Mouse (Mus musculus) common myeloid progenitor, adult 5-6 weeks (primary cell): Measurements from ENCODE around the gene Gm6525. TPM values are rescaled to one million over a fixed set of nuclear protein-coding genes. Genes with fewer than 3 reads are reported as not detected.

Source experiments
- ATAC-seq: replicated peaks from 2 replicates; pipeline ENCODE4 v1.8.0; 2016; ENCODE audit warnings: low read depth, mild to moderate bottlenecking, moderate TSS enrichment, inconsistent platforms; ENCODE audit not compliant: poor library complexity, severe bottlenecking
- total RNA-seq: library from RNA; stranded (forward); fragments of 200-1000, 187-1606 nt; gene quantifications from 2 replicates; pipeline ENCODE4 v1.2.3, GENCODE M21; 2017

The Gm6525 gene
- total RNA-seq, 1 experiment from 2014 or later = not detected

- ATAC-seq = no peak
Observed at GRCm38 (mm10) chr3:84208475-84208874, 34.6 kb downstream of the Gm6525 start.

- peak; percentile 52 for ATAC-seq
Observed at GRCm38 (mm10) chr3:84208917-84209513, 35.1 kb downstream of the Gm6525 start.

DNA sequence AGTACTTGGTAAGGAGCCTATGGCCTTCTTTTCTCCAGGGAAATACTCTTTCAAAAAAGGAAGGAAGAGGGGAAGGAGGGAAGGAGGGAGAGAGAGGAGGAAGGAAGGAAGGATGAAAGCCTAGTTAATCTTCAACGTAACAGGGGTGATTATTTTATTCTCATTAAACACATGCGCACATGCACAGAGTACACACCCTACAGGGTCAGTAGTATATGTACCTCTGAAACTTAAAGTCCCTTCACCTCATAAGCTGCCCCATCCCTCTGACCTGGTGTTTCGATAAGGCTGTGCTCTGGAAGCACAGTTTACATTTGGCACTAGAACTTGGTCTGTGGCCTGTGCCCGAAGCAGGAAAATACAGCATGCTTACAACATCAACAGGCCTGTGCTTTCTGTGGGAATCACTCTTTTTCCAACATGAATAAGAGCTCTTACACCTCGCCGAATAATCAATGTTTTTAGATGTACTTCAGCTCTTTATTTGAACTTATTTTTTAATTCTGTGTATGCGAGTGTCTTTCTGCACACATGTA, 37.5 kb downstream of the Gm6525 start:
- no peak for ATAC-seq

DNA sequence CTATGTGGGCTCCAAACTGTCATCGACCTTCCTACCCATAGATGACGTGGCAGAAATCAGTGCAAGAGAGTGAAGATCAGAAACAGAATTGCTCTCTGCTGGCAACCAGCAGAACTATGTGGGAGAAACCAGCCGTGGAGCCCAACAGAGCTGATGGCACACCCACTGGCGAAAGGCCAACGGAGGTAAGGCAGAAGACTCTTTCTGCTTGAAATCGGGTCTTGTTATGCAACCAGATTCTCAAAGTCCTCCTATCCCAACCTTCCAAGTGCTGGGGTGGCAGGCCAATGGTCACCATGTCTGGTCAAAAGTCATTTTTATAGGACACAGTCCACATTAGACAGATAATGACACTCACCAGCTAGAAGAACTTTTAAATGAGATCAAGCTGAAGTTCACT, 40.6 kb downstream of the Gm6525 start:
- ATAC-seq = no peak

GRCm38 (mm10) chr3:84215253-84215652, 41.3 kb downstream of the Gm6525 start:
- no peak for ATAC-seq

DNA sequence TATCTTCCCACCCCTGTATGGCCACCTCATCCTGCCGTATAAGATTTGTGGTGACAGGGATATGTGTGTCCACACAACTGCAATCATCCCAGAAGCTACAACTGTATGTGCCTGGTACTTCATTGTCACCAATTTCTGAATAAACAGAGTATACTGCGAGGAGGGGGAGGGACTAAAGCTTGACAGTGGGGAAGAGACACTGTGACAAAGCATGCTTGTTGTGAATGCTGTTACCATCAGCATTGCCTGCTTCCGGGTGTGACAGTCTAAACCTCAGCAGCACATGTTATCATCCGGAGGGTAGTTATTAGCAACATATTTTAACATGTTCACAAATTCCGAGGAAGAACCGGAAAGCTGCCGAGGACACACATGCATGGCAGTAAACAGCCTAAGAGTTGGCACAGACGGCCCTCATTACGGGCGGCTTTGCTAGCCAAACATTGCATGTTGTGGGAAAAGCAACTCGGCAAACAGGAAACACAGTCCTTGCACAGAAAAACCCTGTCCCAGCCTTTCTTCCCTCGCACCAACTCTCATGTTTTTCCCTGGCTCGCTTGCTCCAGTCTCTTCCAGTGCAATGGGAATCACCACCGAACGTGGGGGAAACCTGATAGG, 41.9 kb downstream of the Gm6525 start:
- no peak for ATAC-seq

DNA sequence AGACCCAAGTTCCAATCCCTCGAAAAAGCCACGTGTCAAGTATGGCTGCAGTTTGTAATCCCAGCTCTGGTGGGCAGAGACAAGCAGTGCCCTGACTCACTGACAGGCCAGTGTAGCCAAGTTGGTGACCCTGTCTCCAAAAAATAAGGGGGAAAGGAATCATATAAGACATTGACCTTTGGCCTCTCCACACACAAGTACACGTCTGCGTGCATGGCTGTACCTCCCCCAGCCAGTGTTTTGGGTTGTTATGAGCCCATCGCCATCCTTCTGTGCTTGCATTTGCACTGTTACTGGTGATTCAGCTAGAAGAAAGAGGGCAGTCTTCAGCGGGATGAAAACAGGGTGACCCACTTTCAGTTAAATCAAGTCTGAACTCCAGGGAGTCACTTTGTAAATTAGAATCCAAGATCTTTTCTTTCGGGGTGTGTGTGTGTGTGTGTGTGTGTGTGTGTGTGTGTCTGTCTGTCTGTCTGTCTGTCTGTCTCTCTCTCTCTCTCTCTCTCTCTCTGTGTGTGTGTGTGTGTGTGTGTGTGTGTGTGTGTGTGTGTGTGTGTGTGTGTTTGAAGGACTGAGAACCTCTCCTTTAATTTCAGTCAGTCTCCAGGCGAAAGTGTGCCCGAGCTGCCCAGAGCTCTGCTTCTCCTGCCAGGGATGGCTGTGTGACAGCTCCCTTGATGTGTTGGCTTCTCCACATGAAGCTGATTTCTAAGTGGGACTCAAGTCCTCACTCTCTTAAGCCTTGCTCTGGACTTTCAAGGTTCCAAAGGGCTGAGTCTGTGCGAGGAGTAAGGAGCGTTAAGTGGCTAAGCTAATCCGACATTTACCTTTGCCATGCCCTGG, 43.4 kb downstream of the Gm6525 start:
- ATAC-seq = no peak

- no peak for ATAC-seq
Observed at GRCm38 (mm10) chr3:84217961-84218351, 44.1 kb downstream of the Gm6525 start.

GRCm38 (mm10) chr3:84218498-84218897, 44.6 kb downstream of the Gm6525 start:
- ATAC-seq = no peak

- ATAC-seq = peak; percentile 61
Observed at GRCm38 (mm10) chr3:84219166-84219710, 45.3 kb downstream of the Gm6525 start.

GRCm38 (mm10) chr3:84219720-84220273, 45.9 kb downstream of the Gm6525 start:
- ATAC-seq = no peak

DNA sequence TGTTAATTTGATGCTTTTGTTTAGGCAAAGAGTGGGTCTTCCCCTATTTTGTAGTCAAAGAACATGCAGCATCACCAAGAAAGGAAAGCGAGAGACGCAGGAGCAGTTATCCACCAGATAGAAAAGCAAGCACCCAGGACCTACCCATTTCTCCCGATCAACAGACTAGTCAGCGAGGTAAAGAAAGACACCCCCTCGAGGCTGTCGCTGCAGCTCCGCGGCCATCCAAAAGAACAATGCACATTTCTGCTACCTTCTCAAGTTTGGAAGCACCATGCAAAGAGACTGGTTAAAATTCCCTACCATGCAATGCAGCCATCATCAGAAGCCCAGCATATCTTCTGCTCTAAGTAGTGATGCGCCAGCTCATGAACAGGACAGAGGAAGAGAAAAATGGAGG, 46.4 kb downstream of the Gm6525 start:
- no peak for ATAC-seq

GRCm38 (mm10) chr3:84220748-84221147, 46.8 kb downstream of the Gm6525 start:
- peak; percentile 39; the same call in 1 of the 2 replicates for ATAC-seq

Other genes starting within 250 kb of the Gm6525 start
- 43.8 and 44.3 TPM in 2 replicates for gene Tmem131l, start 133.9 kb upstream of the Gm6525 start, total RNA-seq
- 16.3 and 45.1 TPM in 2 replicates for gene Mnd1, start 18.3 kb upstream of the Gm6525 start, total RNA-seq
- gene Trim2, start 132.8 kb downstream of the Gm6525 start, total RNA-seq = 1.7 and 3.0 TPM in 2 replicates